Mouse (Mus musculus): ENCODE measurements around the gene Zfp873. TPM values are rescaled to one million over a fixed set of nuclear protein-coding genes. Genes with fewer than 3 reads are reported as not detected.
"Not testable (repeated sequence)": the region's sequence is repeated elsewhere in the genome, so short reads cannot be mapped to it uniquely, and the experiment has no call there.

Gene Zfp873
- 9.1 TPM in 2 replicates for polyA plus RNA-seq (2015; fragmentation: Nextera tagmentation; extraction: Ambion mirVana)

- WGBS, result 9% methylated on average over 35 of the region's 35 CpGs
- Histone ChIP-seq H3K27ac (peak within 1 kb of the TSS; percentile 94), H3K4me3 (replicated peaks; ENCODE audit: low read depth, low read length) (peak within 1 kb of the TSS; percentile 59), H3K9me3 (replicated peaks; ENCODE audit: low read length) (peaks cover 26% of the 10 kb centered on the region), H3K9ac (ENCODE audit: low read depth, low read length) (peak within 1 kb of the TSS; percentile 77), H3K27me3 (ENCODE audit: insufficient read depth, low read length) (no peaks in the 10 kb centered on the region), H3K4me1 (replicated peaks; ENCODE audit: insufficient read depth, low read length) (no peaks in the 10 kb centered on the region), H3K36me3 (ENCODE audit: insufficient read depth, low read length) (no peaks in the 10 kb centered on the region), H3K4me2 (ENCODE audit: low read length) (peak within 1 kb of the TSS; percentile 54)
- no peak; the same call in 1 of the 2 replicates for TF ChIP-seq CTCF (IDR thresholded peaks at IDR 0.05; ENCODE audit: low read depth)
- peak; percentile 96 for DNase-seq (ENCODE audit: low spot score)
- ATAC-seq (replicated peaks; ENCODE audit: low FRiP score, low read depth), result peak; percentile 99
These were observed at the start of gene Zfp873 for GRCm38 (mm10) chr10:82047597-82048459. Zfp873 (plus strand) TSS chr10:82048123.

GRCm38 (mm10) chr10:82003209-82003608 is 44.7 kb upstream of the Zfp873 start:
- WGBS, result 96% methylated on average over 1 of the region's 1 CpGs
- H3K4me2 ChIP-seq (ENCODE audit: low read length); H3K4me1 ChIP-seq (replicated peaks; ENCODE audit: insufficient read depth, low read length); H3K27ac ChIP-seq; DNase-seq (ENCODE audit: low spot score); H3K9ac ChIP-seq (ENCODE audit: low read depth, low read length); ATAC-seq (replicated peaks; ENCODE audit: low FRiP score, low read depth); H3K36me3 ChIP-seq (ENCODE audit: insufficient read depth, low read length); H3K9me3 ChIP-seq (replicated peaks; ENCODE audit: low read length); H3K4me3 ChIP-seq (replicated peaks; ENCODE audit: low read depth, low read length); H3K27me3 ChIP-seq (ENCODE audit: insufficient read depth, low read length): not testable (repeated sequence)

GRCm38 (mm10) chr10:82004822-82005221 is 43.1 kb upstream of the Zfp873 start:
- not testable (repeated sequence) for H3K27ac ChIP-seq; H3K9ac ChIP-seq (ENCODE audit: low read depth, low read length); DNase-seq (ENCODE audit: low spot score); H3K4me3 ChIP-seq (replicated peaks; ENCODE audit: low read depth, low read length); H3K4me2 ChIP-seq (ENCODE audit: low read length); H3K4me1 ChIP-seq (replicated peaks; ENCODE audit: insufficient read depth, low read length); H3K36me3 ChIP-seq (ENCODE audit: insufficient read depth, low read length); H3K9me3 ChIP-seq (replicated peaks; ENCODE audit: low read length); H3K27me3 ChIP-seq (ENCODE audit: insufficient read depth, low read length); ATAC-seq (replicated peaks; ENCODE audit: low FRiP score, low read depth)
- peak; percentile 15; the same call in 1 of the 2 replicates for TF ChIP-seq CTCF (IDR thresholded peaks at IDR 0.05; ENCODE audit: low read depth)
- 37% methylated on average over 1 of the region's 2 CpGs for WGBS

DNA sequence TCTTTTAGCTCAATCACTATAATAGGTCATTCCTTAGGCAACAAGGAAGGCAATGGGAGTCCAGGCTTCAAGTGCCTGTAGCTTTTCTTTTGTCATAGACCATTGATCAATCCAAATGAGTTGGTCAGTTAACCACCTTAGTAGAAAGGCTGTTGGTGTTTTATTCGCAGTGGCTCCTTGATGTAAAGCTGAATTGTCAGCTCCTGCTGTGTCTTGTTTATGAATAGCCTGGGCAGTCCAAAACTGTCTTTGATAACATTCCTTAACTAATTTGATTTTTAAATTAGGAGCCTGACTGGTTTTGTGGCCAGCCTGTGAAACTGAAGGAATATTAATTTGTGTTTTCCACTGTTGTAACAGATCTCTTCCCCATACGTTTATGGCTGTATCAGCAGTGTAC is 5.7 kb upstream of the Zfp873 start:
- no peak for ATAC-seq (replicated peaks; ENCODE audit: low FRiP score, low read depth)
- no peak overlapping the region for H3K9ac ChIP-seq (ENCODE audit: low read depth, low read length)

GRCm38 (mm10) chr10:82046603-82047002 is 1.3 kb upstream of the Zfp873 start:
- Histone ChIP-seq H3K4me3 (replicated peaks; ENCODE audit: low read depth, low read length) (no peak overlapping the region), H3K4me2 (ENCODE audit: low read length) (no peak overlapping the region), H3K27me3 (ENCODE audit: insufficient read depth, low read length) (no peaks in the 10 kb centered on the region), H3K4me1 (replicated peaks; ENCODE audit: insufficient read depth, low read length) (no peaks in the 10 kb centered on the region), H3K27ac (no peak overlapping the region), H3K9me3 (replicated peaks; ENCODE audit: low read length) (peaks cover 17% of the 10 kb centered on the region), H3K9ac (ENCODE audit: low read depth, low read length) (no peak overlapping the region), H3K36me3 (ENCODE audit: insufficient read depth, low read length) (no peaks in the 10 kb centered on the region)
- 92% methylated on average over 3 of the region's 3 CpGs for WGBS
- no peak for TF ChIP-seq CTCF (IDR thresholded peaks at IDR 0.05; ENCODE audit: low read depth)
- no peak for ATAC-seq (replicated peaks; ENCODE audit: low FRiP score, low read depth)
- no peak for DNase-seq (ENCODE audit: low spot score)

More for the DNA sequence above, 5.7 kb upstream of the Zfp873 start:
- H3K27ac ChIP-seq, result no peak overlapping the region
- no peaks in the 10 kb centered on the region for H3K9me3 ChIP-seq (replicated peaks; ENCODE audit: low read length)
- no peaks in the 10 kb centered on the region for H3K27me3 ChIP-seq (ENCODE audit: insufficient read depth, low read length)
- no peak for DNase-seq (ENCODE audit: low spot score)
- 76% methylated on average over 2 of the region's 2 CpGs for WGBS
- no peaks in the 10 kb centered on the region for H3K4me1 ChIP-seq (replicated peaks; ENCODE audit: insufficient read depth, low read length)
- no peak overlapping the region for H3K4me2 ChIP-seq (ENCODE audit: low read length)
- TF ChIP-seq CTCF (IDR thresholded peaks at IDR 0.05; ENCODE audit: low read depth), result no peak
- H3K4me3 ChIP-seq (replicated peaks; ENCODE audit: low read depth, low read length), result no peak overlapping the region
- no peaks in the 10 kb centered on the region for H3K36me3 ChIP-seq (ENCODE audit: insufficient read depth, low read length)

DNA sequence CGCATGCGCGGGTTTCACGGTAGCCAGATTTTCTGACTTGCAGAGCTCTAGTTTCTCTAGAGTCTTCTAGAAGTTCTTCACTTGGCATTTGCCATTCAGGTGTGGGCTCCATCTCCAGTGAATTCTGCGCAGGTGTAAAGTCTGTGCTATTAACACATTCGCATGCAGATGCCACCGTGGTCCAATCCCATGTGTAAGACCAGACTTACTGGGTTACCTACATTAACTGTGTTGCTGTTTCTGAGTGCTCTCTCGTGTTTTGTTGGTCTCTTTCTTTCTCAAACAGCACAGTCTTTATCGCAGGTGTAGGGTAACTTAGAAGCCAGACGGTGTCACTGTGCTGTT is 509 bp downstream of the Zfp873 start:
- Histone ChIP-seq H3K4me3 (replicated peaks; ENCODE audit: low read depth, low read length) (peak overlapping the region; percentile 59), H3K9me3 (replicated peaks; ENCODE audit: low read length) (peaks cover 30% of the 10 kb centered on the region), H3K9ac (ENCODE audit: low read depth, low read length) (peak overlapping the region; percentile 77), H3K4me2 (ENCODE audit: low read length) (peak overlapping the region; percentile 54), H3K27ac (peak overlapping the region; percentile 94)
- H3K27me3 ChIP-seq (ENCODE audit: insufficient read depth, low read length); DNase-seq (ENCODE audit: low spot score); H3K4me1 ChIP-seq (replicated peaks; ENCODE audit: insufficient read depth, low read length); ATAC-seq (replicated peaks; ENCODE audit: low FRiP score, low read depth); H3K36me3 ChIP-seq (ENCODE audit: insufficient read depth, low read length): not testable (repeated sequence)
- WGBS, result 29% methylated on average over 10 of the region's 10 CpGs

DNA sequence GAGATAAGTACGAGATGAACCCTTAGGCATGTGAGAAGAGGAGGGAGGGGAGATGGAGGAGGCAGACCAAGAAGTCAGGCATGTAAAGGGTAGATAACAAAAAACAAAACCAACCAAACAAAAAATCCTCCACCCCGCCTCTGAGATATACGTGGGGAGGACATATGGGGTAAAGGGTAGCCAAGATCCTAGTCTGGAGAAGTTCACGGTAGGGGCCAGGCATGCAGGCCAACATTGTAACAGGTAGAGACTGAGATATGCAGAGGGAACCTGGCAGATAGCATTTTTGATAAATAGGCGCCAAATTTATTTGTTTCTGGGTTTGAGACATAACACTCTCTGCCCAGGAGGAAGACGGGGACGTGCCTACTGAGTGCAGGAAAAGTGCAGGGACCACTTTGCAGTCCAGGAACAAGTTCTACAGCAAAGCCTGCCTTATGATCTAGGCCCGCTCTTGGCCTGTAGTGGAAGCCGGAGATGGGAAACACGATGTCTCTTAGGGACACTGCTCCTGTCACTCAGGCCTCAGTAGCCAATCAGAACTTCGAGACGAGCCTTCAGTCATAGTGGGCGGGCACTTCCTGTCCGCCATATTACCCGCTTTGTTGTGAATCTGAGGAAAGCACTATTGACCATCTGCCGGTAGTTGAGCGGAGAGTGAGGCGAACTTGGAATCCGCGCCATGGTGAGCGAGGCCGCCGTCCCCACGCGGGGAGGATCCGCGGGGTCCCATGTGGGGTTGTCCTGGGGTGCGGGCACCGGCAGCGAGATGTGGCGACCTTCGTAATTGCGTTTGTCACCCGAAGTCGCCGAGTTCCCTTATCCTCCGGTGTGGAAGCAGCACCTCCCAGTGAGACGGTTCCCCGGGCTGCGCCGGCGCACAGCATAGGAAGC is 35.1 kb downstream of the Zfp873 start, which contains the start of gene BC024063:
Gene BC024063 (plus strand): TSS at position 626 of the 894 bp plus-strand sequence.
- ATAC-seq (replicated peaks; ENCODE audit: low FRiP score, low read depth), result peak; percentile 97
- DNase-seq (ENCODE audit: low spot score), result peak; percentile 85
- Histone ChIP-seq H3K27ac (peak within 1 kb of the TSS; percentile 82), H3K4me3 (replicated peaks; ENCODE audit: low read depth, low read length) (peak within 1 kb of the TSS; percentile 44), H3K9ac (ENCODE audit: low read depth, low read length) (peak within 1 kb of the TSS; percentile 51; the same call in 1 of the 2 replicates), H3K4me2 (ENCODE audit: low read length) (peak within 1 kb of the TSS; percentile 44)
- not testable (repeated sequence) for H3K4me1 ChIP-seq (replicated peaks; ENCODE audit: insufficient read depth, low read length); H3K9me3 ChIP-seq (replicated peaks; ENCODE audit: low read length); H3K36me3 ChIP-seq (ENCODE audit: insufficient read depth, low read length); H3K27me3 ChIP-seq (ENCODE audit: insufficient read depth, low read length)
- WGBS, result 23% methylated on average over 34 of the region's 42 CpGs

DNA sequence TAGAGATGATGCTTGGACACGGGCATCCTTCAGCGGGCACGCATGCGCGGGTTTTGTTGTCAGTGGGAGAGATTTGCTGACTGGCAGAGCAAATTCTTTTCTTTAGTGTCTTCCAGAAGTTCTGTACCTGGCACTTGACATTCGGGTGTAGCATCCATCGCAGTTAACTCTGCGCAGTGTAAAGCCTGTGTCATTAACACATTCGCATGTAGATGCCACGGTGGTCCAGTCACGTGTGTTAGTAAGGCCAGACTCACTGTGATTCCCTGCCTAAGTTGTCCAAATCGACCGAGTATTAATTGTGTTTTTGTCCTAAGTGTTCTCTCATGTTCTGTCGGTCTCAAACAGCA is 35.7 kb downstream of the Zfp873 start:
- H3K27me3 ChIP-seq (ENCODE audit: insufficient read depth, low read length); H3K4me1 ChIP-seq (replicated peaks; ENCODE audit: insufficient read depth, low read length); ATAC-seq (replicated peaks; ENCODE audit: low FRiP score, low read depth); H3K9ac ChIP-seq (ENCODE audit: low read depth, low read length); DNase-seq (ENCODE audit: low spot score); H3K9me3 ChIP-seq (replicated peaks; ENCODE audit: low read length); H3K36me3 ChIP-seq (ENCODE audit: insufficient read depth, low read length): not testable (repeated sequence)
- Histone ChIP-seq H3K27ac (peak overlapping the region; percentile 82), H3K4me3 (replicated peaks; ENCODE audit: low read depth, low read length) (peak overlapping the region; percentile 44), H3K4me2 (ENCODE audit: low read length) (peak overlapping the region; percentile 44)
- WGBS, result 22% methylated on average over 14 of the region's 14 CpGs
